Mouse (Mus musculus) stomach, embryonic 15.5 days (tissue): ENCODE measurements at regions not wholly inside any gene's neighbourhood (a gene's known extent, or its start where the extent isn't known, plus 50 kb on each side); places are given as distances from the start of the nearest gene placed in this dataset.

ENCODE experiments used
- ATAC-seq: fragments of 200-750 bp; cut with Nextera tagmentation; 2 replicates; pipeline ENCODE4 v1.8.0; 2017; ENCODE audit warnings: low read depth, moderate number of reproducible peaks, moderate TSS enrichment; ENCODE audit not compliant: insufficient read depth, low FRiP score
- H3K27ac ChIP-seq: fragments of 300-500 bp; sonication (generic); 2 replicates; pipeline ENCODE4 v1.5.1; 2015; ENCODE audit warnings: mild to moderate bottlenecking, inconsistent platforms
- H3K27me3 ChIP-seq: fragments of 300-500 bp; sonication (generic); replicated peaks from 2 replicates; pipeline ENCODE4 v1.6.1; 2015; ENCODE audit warnings: inconsistent platforms
- H3K36me3 ChIP-seq: fragments of 300-500 bp; sonication (generic); 2 replicates; pipeline ENCODE4 v1.6.1; 2015; ENCODE audit warnings: inconsistent platforms
- H3K4me1 ChIP-seq: fragments of 300-500 bp; sonication (generic); 2 replicates; pipeline ENCODE4 v1.6.1; 2015; ENCODE audit warnings: inconsistent platforms
- H3K4me2 ChIP-seq: fragments of 300-500 bp; sonication (generic); 2 replicates; pipeline ENCODE4 v1.6.1; 2015; ENCODE audit warnings: mild to moderate bottlenecking, inconsistent platforms
- H3K4me3 ChIP-seq: fragments of 300-500 bp; sonication (generic); replicated peaks from 2 replicates; pipeline ENCODE4 v1.5.1; 2015; ENCODE audit warnings: inconsistent platforms
- H3K9ac ChIP-seq: fragments of 300-500 bp; sonication (generic); 2 replicates; pipeline ENCODE4 v1.6.1; 2015; ENCODE audit warnings: inconsistent platforms
- H3K9me3 ChIP-seq: fragments of 300-500 bp; sonication (generic); 2 replicates; pipeline ENCODE4 v1.6.1; 2016; ENCODE audit warnings: inconsistent platforms
- WGBS: fragments of 180-500 bp; shearing (Covaris S2); methylation state at CpG from one replicate; pipeline ENCODE4 v1.1.7; 2015; 5-methylcytosine and 5-hydroxymethylcytosine counted together

- no peaks in the 10 kb centered on the region for H3K27me3 ChIP-seq
- H3K4me3 ChIP-seq: no peak overlapping the region
- no peak overlapping the region for H3K27ac ChIP-seq
- H3K9ac ChIP-seq: no peak overlapping the region
- no peak for ATAC-seq
- H3K4me2 ChIP-seq: no peak overlapping the region
- no peaks in the 10 kb centered on the region for H3K9me3 ChIP-seq
- WGBS: 55% methylated on average over 1 of the region's 1 CpGs
- no peaks in the 10 kb centered on the region for H3K36me3 ChIP-seq
- H3K4me1 ChIP-seq: no peaks in the 10 kb centered on the region
These were observed 107.3 kb upstream of the Paqr3 start for GRCm38 (mm10) chr5:97218712-97219111.

- no peak overlapping the region for H3K4me2 ChIP-seq
- no peaks in the 10 kb centered on the region for H3K36me3 ChIP-seq
- H3K4me3 ChIP-seq: no peak overlapping the region
- H3K9ac ChIP-seq: no peak overlapping the region
- H3K4me1 ChIP-seq: no peaks in the 10 kb centered on the region
- no peaks in the 10 kb centered on the region for H3K9me3 ChIP-seq
- no peak for ATAC-seq
- 74% methylated on average over 4 of the region's 4 CpGs for WGBS
- H3K27me3 ChIP-seq: no peaks in the 10 kb centered on the region
- no peak overlapping the region for H3K27ac ChIP-seq
These were observed 94.2 kb upstream of the Paqr3 start for GRCm38 (mm10) chr5:97205606-97206005.

GRCm38 (mm10) chr5:97204337-97204736 is 92.9 kb upstream of the Paqr3 start:
- Histone ChIP-seq H3K4me1 (no peaks in the 10 kb centered on the region), H3K27me3 (no peaks in the 10 kb centered on the region), H3K9ac (no peak overlapping the region), H3K27ac (no peak overlapping the region), H3K9me3 (no peaks in the 10 kb centered on the region), H3K4me3 (no peak overlapping the region), H3K4me2 (no peak overlapping the region), H3K36me3 (no peaks in the 10 kb centered on the region)
- no peak for ATAC-seq
- 78% methylated on average over 2 of the region's 2 CpGs for WGBS

- 86% methylated on average over 1 of the region's 1 CpGs for WGBS
- H3K36me3 ChIP-seq: no peaks in the 10 kb centered on the region
These were observed 92.2 kb upstream of the Paqr3 start for GRCm38 (mm10) chr5:97203646-97204045.

GRCm38 (mm10) chr5:97202557-97202956 is 91.2 kb upstream of the Paqr3 start:
- no peak for ATAC-seq
- no peak overlapping the region for H3K4me3 ChIP-seq
- no peaks in the 10 kb centered on the region for H3K9me3 ChIP-seq
- no peaks in the 10 kb centered on the region for H3K36me3 ChIP-seq
- H3K4me1 ChIP-seq: no peaks in the 10 kb centered on the region
- whole genome bisulfite sequencing: 75% methylated on average over 3 of the region's 3 CpGs
- H3K9ac ChIP-seq: no peak overlapping the region
- H3K27me3 ChIP-seq: no peaks in the 10 kb centered on the region
- H3K27ac ChIP-seq: no peak overlapping the region
- H3K4me2 ChIP-seq: no peak overlapping the region

More at GRCm38 (mm10) chr5:97203646-97204045, 92.2 kb upstream of the Paqr3 start:
- H3K9me3 ChIP-seq: no peaks in the 10 kb centered on the region
- no peaks in the 10 kb centered on the region for H3K27me3 ChIP-seq
- ATAC-seq: no peak
- H3K4me2 ChIP-seq: no peak overlapping the region
- H3K9ac ChIP-seq: no peak overlapping the region
- no peak overlapping the region for H3K27ac ChIP-seq
- H3K4me3 ChIP-seq: no peak overlapping the region
- H3K4me1 ChIP-seq: no peaks in the 10 kb centered on the region

DNA sequence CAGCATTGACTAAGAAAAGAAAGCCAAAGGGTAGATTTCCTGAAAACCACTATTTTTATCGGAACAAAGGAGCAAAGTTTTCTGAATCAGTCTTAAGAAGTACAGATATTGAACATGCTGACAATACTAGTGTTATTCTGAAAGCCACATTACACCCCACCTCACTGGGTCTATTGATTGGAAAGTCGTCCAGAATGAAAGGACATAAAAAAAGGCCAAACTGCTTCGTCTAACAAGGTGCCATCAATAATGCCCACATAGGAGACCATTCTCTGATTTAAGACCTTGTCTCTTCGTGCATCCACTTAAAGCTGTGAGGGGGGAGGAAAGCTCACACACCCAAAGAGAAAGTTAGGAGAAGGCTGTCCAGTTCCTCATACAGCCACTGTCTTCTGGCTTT is 89.3 kb upstream of the Paqr3 start:
- no peak overlapping the region for H3K4me3 ChIP-seq
- 67% methylated on average over 4 of the region's 4 CpGs for WGBS
- H3K36me3 ChIP-seq: no peaks in the 10 kb centered on the region
- H3K4me2 ChIP-seq: no peak overlapping the region
- ATAC-seq: no peak
- H3K27ac ChIP-seq: no peak overlapping the region
- H3K9ac ChIP-seq: no peak overlapping the region
- H3K9me3 ChIP-seq: no peaks in the 10 kb centered on the region
- no peaks in the 10 kb centered on the region for H3K4me1 ChIP-seq
- H3K27me3 ChIP-seq: no peaks in the 10 kb centered on the region

GRCm38 (mm10) chr5:97195281-97195660 is 83.9 kb upstream of the Paqr3 start:
- H3K36me3 ChIP-seq: no peaks in the 10 kb centered on the region
- 45% methylated on average over 10 of the region's 10 CpGs for WGBS

DNA sequence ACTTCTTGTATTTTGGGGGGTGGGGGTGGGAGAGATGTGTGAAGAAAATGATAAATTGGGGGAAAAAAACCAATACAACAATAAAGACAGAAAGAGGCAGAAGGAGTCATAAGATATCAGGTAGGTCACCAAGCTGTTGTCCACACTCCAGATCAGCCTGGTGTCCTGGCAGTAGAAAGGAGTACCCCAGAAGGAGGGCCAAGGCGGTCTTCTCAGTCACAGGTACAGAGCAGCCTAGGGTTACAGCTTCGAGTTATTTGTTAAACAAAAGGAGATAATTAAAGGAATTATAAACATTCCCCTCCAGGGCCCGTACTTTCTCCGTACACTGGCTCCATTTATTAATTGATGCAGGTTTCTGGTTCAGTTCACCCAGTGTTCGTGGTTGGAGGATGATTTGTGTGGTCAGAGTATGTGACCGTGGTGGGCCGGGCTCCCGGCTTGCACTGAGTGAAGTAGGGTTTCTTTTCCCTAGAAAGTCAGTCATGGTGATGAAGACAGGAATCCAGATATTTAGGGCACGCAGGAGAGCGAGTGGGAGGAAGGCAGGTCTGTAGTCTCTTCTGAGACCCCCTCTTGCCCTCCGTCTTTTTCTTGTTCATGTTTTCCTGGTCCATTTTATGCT is 83.4 kb upstream of the Paqr3 start:
- Histone ChIP-seq H3K9me3 (no peaks in the 10 kb centered on the region), H3K9ac (no peak overlapping the region), H3K4me2 (no peak overlapping the region), H3K27ac (no peak overlapping the region), H3K36me3 (no peaks in the 10 kb centered on the region), H3K4me1 (no peaks in the 10 kb centered on the region), H3K4me3 (no peak overlapping the region), H3K27me3 (no peaks in the 10 kb centered on the region)
- no peak for ATAC-seq
- WGBS: 60% methylated on average over 11 of the region's 11 CpGs

More at GRCm38 (mm10) chr5:97195281-97195660, 83.9 kb upstream of the Paqr3 start:
- Histone ChIP-seq H3K27me3 (no peaks in the 10 kb centered on the region), H3K4me1 (no peaks in the 10 kb centered on the region), H3K27ac (no peak overlapping the region), H3K4me2 (no peak overlapping the region), H3K9me3 (no peaks in the 10 kb centered on the region), H3K4me3 (no peak overlapping the region), H3K9ac (no peak overlapping the region)
- ATAC-seq: no peak

- no peak for ATAC-seq
- Histone ChIP-seq H3K27ac (no peak overlapping the region), H3K9ac (no peak overlapping the region), H3K9me3 (no peaks in the 10 kb centered on the region), H3K4me2 (no peak overlapping the region), H3K4me3 (no peak overlapping the region), H3K27me3 (no peaks in the 10 kb centered on the region), H3K4me1 (no peaks in the 10 kb centered on the region), H3K36me3 (no peaks in the 10 kb centered on the region)
- 63% methylated on average over 13 of the region's 13 CpGs for WGBS
These were observed 81.3 kb upstream of the Paqr3 start for GRCm38 (mm10) chr5:97192656-97193055.

- no peak overlapping the region for H3K27ac ChIP-seq
- H3K27me3 ChIP-seq: no peaks in the 10 kb centered on the region
- ATAC-seq: no peak
- no peak overlapping the region for H3K4me3 ChIP-seq
- no peak overlapping the region for H3K4me2 ChIP-seq
- H3K9me3 ChIP-seq: no peaks in the 10 kb centered on the region
- H3K4me1 ChIP-seq: no peaks in the 10 kb centered on the region
- 35% methylated on average over 3 of the region's 3 CpGs for WGBS
- H3K36me3 ChIP-seq: no peaks in the 10 kb centered on the region
- no peak overlapping the region for H3K9ac ChIP-seq
These were observed 79.3 kb upstream of the Paqr3 start for GRCm38 (mm10) chr5:97190695-97191094.

- no peak overlapping the region for H3K27ac ChIP-seq
- no peaks in the 10 kb centered on the region for H3K9me3 ChIP-seq
- WGBS: 66% methylated on average over 9 of the region's 9 CpGs
- no peaks in the 10 kb centered on the region for H3K27me3 ChIP-seq
- H3K4me3 ChIP-seq: no peak overlapping the region
- no peak overlapping the region for H3K9ac ChIP-seq
- ATAC-seq: no peak
- no peaks in the 10 kb centered on the region for H3K36me3 ChIP-seq
- no peaks in the 10 kb centered on the region for H3K4me1 ChIP-seq
- no peak overlapping the region for H3K4me2 ChIP-seq
These were observed 73.1 kb upstream of the Paqr3 start for GRCm38 (mm10) chr5:97184512-97184911.

GRCm38 (mm10) chr5:97181249-97181648 is 69.9 kb upstream of the Paqr3 start:
- ATAC-seq: no peak
- no peak overlapping the region for H3K4me3 ChIP-seq
- H3K27ac ChIP-seq: no peak overlapping the region
- H3K9me3 ChIP-seq: no peaks in the 10 kb centered on the region
- WGBS: 78% methylated on average over 1 of the region's 1 CpGs
- no peak overlapping the region for H3K4me2 ChIP-seq
- no peaks in the 10 kb centered on the region for H3K36me3 ChIP-seq
- H3K27me3 ChIP-seq: no peaks in the 10 kb centered on the region
- no peak overlapping the region for H3K9ac ChIP-seq
- H3K4me1 ChIP-seq: no peaks in the 10 kb centered on the region

GRCm38 (mm10) chr5:97174446-97174845 is 63.0 kb upstream of the Paqr3 start:
- no peaks in the 10 kb centered on the region for H3K9me3 ChIP-seq
- no peak for ATAC-seq
- 80% methylated on average over 8 of the region's 8 CpGs for WGBS
- no peaks in the 10 kb centered on the region for H3K27me3 ChIP-seq
- no peak overlapping the region for H3K9ac ChIP-seq
- H3K36me3 ChIP-seq: no peaks in the 10 kb centered on the region
- no peak overlapping the region for H3K27ac ChIP-seq
- no peaks in the 10 kb centered on the region for H3K4me1 ChIP-seq
- H3K4me2 ChIP-seq: no peak overlapping the region
- H3K4me3 ChIP-seq: no peak overlapping the region
